ENCODE assay signal across 31 mouse cellular contexts in the genomic region with DNA sequence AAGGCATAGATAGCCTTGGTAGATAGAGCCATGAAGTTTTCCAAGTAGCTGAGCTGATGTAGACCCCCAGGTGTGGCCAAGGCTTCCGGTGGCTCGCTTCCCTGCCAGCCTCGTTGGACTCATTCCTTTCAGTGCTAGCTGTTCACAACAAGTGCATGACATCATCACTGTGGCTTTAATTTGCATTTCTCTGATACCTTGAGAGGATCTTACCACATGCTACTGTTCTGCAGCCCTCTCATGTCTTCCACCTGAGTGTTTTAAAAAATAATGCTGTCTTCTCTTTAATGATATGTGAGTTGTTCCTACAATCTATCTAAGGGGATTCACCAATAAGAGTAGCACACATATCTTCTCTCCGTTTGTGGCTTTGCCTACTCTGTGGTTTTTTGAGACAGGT. TPM values are rescaled to one million over a fixed set of nuclear protein-coding genes. Genes with fewer than 3 reads are reported as not detected.
"Had no signal": no experiment of that assay in that cellular context is flagged by ENCODE, and none has a peak within 500 bp of the region (broad histone marks: within the 10 kb centered on the region; RNA-seq: fewer than 3 reads in every experiment).

No protein-coding gene starts in this region.

- H3K9ac ChIP-seq: embryonic facial prominence, embryonic 12.5 days; embryonic facial prominence, embryonic 13.5 days; embryonic facial prominence, embryonic 15.5 days; forebrain, embryonic 12.5 days; forebrain, embryonic 13.5 days; forebrain, embryonic 15.5 days; forebrain, postnatal 0 days had no signal

- H3K4me1 ChIP-seq: embryonic facial prominence, embryonic 12.5 days; embryonic facial prominence, embryonic 13.5 days; embryonic facial prominence, embryonic 15.5 days; forebrain, embryonic 13.5 days; forebrain, embryonic 15.5 days; heart, embryonic 10.5 days had no signal

- H3K9me3 ChIP-seq: embryonic facial prominence, embryonic 10.5 days; embryonic facial prominence, embryonic 12.5 days; embryonic facial prominence, embryonic 13.5 days; embryonic facial prominence, embryonic 15.5 days; forebrain, embryonic 10.5 days; forebrain, embryonic 12.5 days; forebrain, embryonic 13.5 days; forebrain, embryonic 15.5 days; heart, embryonic 10.5 days had no signal

- H3K4me2 ChIP-seq: embryonic facial prominence, embryonic 12.5 days; embryonic facial prominence, embryonic 13.5 days; embryonic facial prominence, embryonic 15.5 days; forebrain, embryonic 12.5 days; forebrain, embryonic 13.5 days; forebrain, embryonic 15.5 days had no signal

- DNase-seq: cerebellum, adult 9-10 months; cerebellum, adult 9-11 months; cerebellum, postnatal 10 days; cerebellum, postnatal 14 days; cerebellum, postnatal 25 days; cerebellum, postnatal 36 days; embryo, embryonic 11 days; forebrain, postnatal 0 days; gastrocnemius, adult 2 months; gastrocnemius, postnatal 10 days; gastrocnemius, postnatal 14 days; gastrocnemius, postnatal 25 days; gastrocnemius, postnatal 36 days; heart, adult 11 months; heart, adult 18-20 months; heart, adult 2 months had no signal

- H3K4me3 ChIP-seq: embryonic facial prominence, embryonic 10.5 days; embryonic facial prominence, embryonic 12.5 days; embryonic facial prominence, embryonic 13.5 days; embryonic facial prominence, embryonic 15.5 days; erythroblast, embryonic 14.5 days; forebrain, embryonic 10.5 days; forebrain, embryonic 12.5 days; forebrain, embryonic 13.5 days; forebrain, embryonic 15.5 days; gastrocnemius, adult 2 months; heart, adult 2 months; heart, embryonic 10.5 days had no signal

- H3K27me3 ChIP-seq: embryonic facial prominence, embryonic 12.5 days; embryonic facial prominence, embryonic 13.5 days; embryonic facial prominence, embryonic 15.5 days; forebrain, embryonic 12.5 days; forebrain, embryonic 13.5 days; forebrain, embryonic 15.5 days had no signal

- H3K27ac ChIP-seq: embryonic facial prominence, embryonic 10.5 days; embryonic facial prominence, embryonic 12.5 days; embryonic facial prominence, embryonic 13.5 days; embryonic facial prominence, embryonic 15.5 days; forebrain, embryonic 10.5 days; forebrain, embryonic 12.5 days; forebrain, embryonic 13.5 days; forebrain, embryonic 15.5 days; gastrocnemius, adult 2 months; heart, adult 2 months; heart, embryonic 10.5 days had no signal

- H3K36me3 ChIP-seq: embryonic facial prominence, embryonic 12.5 days; embryonic facial prominence, embryonic 13.5 days; embryonic facial prominence, embryonic 15.5 days; forebrain, embryonic 15.5 days; heart, embryonic 10.5 days had no signal

RNA-seq across cellular contexts. Expression of a gene that starts 25.0 kb away (rescaled TPM):
- total RNA-seq: common myeloid progenitor, adult 5-6 weeks; gastrocnemius, adult 18-20 months; gastrocnemius, adult 2 months; gastrocnemius, adult 8-10 months; gastrocnemius, postnatal 25 days; gastrocnemius, postnatal 36 days; granulocyte monocyte progenitor cell, adult 5-6 weeks; heart, adult 18-20 months; heart, adult 8-10 months had no signal
- polyA plus RNA-seq: erythroblast, embryonic 14.5 days; heart, adult 2 months had no signal
